Mouse (Mus musculus): ENCODE results near the gene Gipc1. TPM values are rescaled to one million over a fixed set of nuclear protein-coding genes. Genes with fewer than 3 reads are reported as not detected.

Gipc1 gene
- total and polyA plus RNA-seq, 2 experiments, result 12.6 to 14.5 TPM

DNA sequence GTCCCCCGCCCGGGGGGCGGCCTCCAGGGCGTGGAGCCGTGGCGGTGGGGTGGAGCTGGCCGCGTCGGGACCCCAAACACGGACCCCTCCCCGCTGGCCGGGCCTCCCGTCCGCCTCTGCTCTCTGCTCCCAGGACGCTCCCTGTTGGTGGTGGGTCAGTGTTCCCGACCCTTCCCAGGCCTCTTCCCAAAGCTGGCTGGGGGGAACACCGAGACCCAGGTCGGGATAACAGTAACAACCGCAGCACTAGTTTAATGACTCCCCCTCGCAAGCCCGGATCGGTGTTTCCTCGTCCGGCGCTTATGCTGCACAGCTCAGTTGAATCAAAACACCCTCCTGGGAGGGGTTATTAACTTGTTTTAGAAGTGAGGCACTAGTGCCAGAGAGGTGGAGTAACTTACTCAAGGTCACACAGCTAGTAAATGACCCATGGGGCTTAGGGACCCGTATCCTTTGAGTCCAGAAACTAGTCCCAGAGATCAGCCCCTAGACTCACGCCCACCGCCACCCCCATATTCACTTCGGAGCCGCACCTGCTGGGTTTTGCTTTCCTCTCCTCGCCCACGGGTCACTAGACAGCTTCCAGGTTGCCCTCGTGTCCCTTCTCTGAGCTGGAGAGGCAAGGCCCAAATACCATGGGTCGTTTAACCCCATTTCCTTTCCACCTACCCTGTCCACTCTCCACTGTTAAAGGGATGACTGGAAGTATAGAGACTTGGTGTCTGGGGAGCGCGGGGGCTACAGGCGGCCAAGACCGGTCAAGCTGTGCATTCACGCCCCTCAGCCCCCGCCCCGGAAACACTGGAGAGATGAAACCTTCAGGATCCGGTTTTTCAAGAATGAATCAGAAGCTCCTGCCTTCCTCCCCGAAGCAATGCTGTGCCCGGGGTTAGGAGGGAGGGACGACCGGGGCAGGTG lies 526 bp downstream of the Gipc1 start:
- no peaks in the 10 kb centered on the region for H3K27me3 ChIP-seq (ENCODE audit: control insufficient read depth, insufficient read depth, low read length)
- H3K79me2 ChIP-seq (ENCODE audit: control insufficient read depth, insufficient read depth, low read length), result no peaks in the 10 kb centered on the region
- H3K36me3 ChIP-seq (ENCODE audit: control insufficient read depth, insufficient read depth, low read length), result no peaks in the 10 kb centered on the region
- H3K9ac ChIP-seq (ENCODE audit: low read depth, low read length), result peak overlapping the region; percentile 84
- 0 out of 2 replicates have a peak overlapping the region, but pooled peaks have one; percentile 13 for H3K27ac ChIP-seq (replicated peaks; ENCODE audit: insufficient read depth, low read depth, low read length)
- peak overlapping the region; percentile 77 for H3K4me3 ChIP-seq (ENCODE audit: insufficient read depth, low read depth, low read length)
- H3K4me1 ChIP-seq (ENCODE audit: control insufficient read depth, insufficient read depth, low read length), result peaks cover 5% of the 10 kb centered on the region
- peak; percentile 31 for DNase-seq (ENCODE audit: extremely low read depth, low read depth, low spot score)
- 3% methylated on average over 46 of the region's 46 CpGs for WGBS
- TF ChIP-seq POLR2A (IDR thresholded peaks at IDR 0.05; ENCODE audit: extremely low read depth, insufficient read depth, low read length) (0 out of 2 replicates have a peak, but pooled peaks have one; percentile 59), CTCF (IDR thresholded peaks at IDR 0.05; ENCODE audit: low read depth, low read length) (no peak)

- Histone ChIP-seq H3K36me3 (ENCODE audit: control insufficient read depth, insufficient read depth, low read length) (no peaks in the 10 kb centered on the region), H3K79me2 (ENCODE audit: control insufficient read depth, insufficient read depth, low read length) (no peaks in the 10 kb centered on the region), H3K9ac (ENCODE audit: low read depth, low read length) (peak overlapping the region; percentile 6; the same call in 1 of the 2 replicates), H3K4me3 (ENCODE audit: insufficient read depth, low read depth, low read length) (peak overlapping the region; percentile 77; the same call in 1 of the 2 replicates), H3K27me3 (ENCODE audit: control insufficient read depth, insufficient read depth, low read length) (no peaks in the 10 kb centered on the region), H3K27ac (replicated peaks; ENCODE audit: insufficient read depth, low read depth, low read length) (no peak overlapping the region), H3K4me1 (ENCODE audit: control insufficient read depth, insufficient read depth, low read length) (peaks cover 5% of the 10 kb centered on the region)
- WGBS, result 62% methylated on average over 10 of the region's 10 CpGs
- TF ChIP-seq CTCF (IDR thresholded peaks at IDR 0.05; ENCODE audit: low read depth, low read length), result no peak
- no peak for TF ChIP-seq POLR2A (IDR thresholded peaks at IDR 0.05; ENCODE audit: extremely low read depth, insufficient read depth, low read length)
- DNase-seq (ENCODE audit: extremely low read depth, low read depth, low spot score), result no peak
Measured at GRCm38 (mm10) chr8:83653662-83654017, 1.2 kb downstream of the Gipc1 start.

GRCm38 (mm10) chr8:83654725-83655124 lies 2.2 kb downstream of the Gipc1 start:
- TF ChIP-seq CTCF (IDR thresholded peaks at IDR 0.05; ENCODE audit: low read depth, low read length) (no peak), POLR2A (IDR thresholded peaks at IDR 0.05; ENCODE audit: extremely low read depth, insufficient read depth, low read length) (no peak)
- 88% methylated on average over 6 of the region's 6 CpGs for WGBS
- H3K79me2 ChIP-seq (ENCODE audit: control insufficient read depth, insufficient read depth, low read length), result no peaks in the 10 kb centered on the region
- no peak for DNase-seq (ENCODE audit: extremely low read depth, low read depth, low spot score)
- H3K4me1 ChIP-seq (ENCODE audit: control insufficient read depth, insufficient read depth, low read length), result peaks cover 5% of the 10 kb centered on the region
- H3K27me3 ChIP-seq (ENCODE audit: control insufficient read depth, insufficient read depth, low read length), result no peaks in the 10 kb centered on the region
- no peak overlapping the region for H3K27ac ChIP-seq (replicated peaks; ENCODE audit: insufficient read depth, low read depth, low read length)
- H3K9ac ChIP-seq (ENCODE audit: low read depth, low read length), result no peak overlapping the region
- H3K4me3 ChIP-seq (ENCODE audit: insufficient read depth, low read depth, low read length), result no peak overlapping the region
- no peaks in the 10 kb centered on the region for H3K36me3 ChIP-seq (ENCODE audit: control insufficient read depth, insufficient read depth, low read length)

DNA sequence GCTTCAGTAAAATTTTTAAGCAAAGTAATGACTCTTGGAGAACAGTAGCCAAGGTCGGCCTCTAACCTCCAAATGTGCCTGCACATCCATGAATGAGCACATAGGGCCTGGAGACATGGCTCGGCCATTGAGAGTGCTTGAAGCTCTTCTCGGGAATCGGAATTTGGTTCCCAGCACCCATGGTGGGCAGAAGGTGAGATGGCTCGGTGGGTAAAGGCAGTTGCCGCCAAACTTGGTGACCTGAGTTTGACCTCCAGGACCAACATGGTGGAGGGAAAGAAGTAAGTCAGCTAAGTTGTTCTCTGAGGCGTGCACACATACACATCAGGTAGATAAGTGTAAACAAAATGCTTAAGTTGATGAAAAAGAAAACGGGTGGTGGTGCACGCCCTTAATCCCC lies 3.6 kb downstream of the Gipc1 start:
- no peaks in the 10 kb centered on the region for H3K27me3 ChIP-seq (ENCODE audit: control insufficient read depth, insufficient read depth, low read length)
- no peak overlapping the region for H3K4me3 ChIP-seq (ENCODE audit: insufficient read depth, low read depth, low read length)
- no peaks in the 10 kb centered on the region for H3K79me2 ChIP-seq (ENCODE audit: control insufficient read depth, insufficient read depth, low read length)
- no peak overlapping the region for H3K27ac ChIP-seq (replicated peaks; ENCODE audit: insufficient read depth, low read depth, low read length)
- no peaks in the 10 kb centered on the region for H3K36me3 ChIP-seq (ENCODE audit: control insufficient read depth, insufficient read depth, low read length)
- TF ChIP-seq POLR2A (IDR thresholded peaks at IDR 0.05; ENCODE audit: extremely low read depth, insufficient read depth, low read length), result no peak
- TF ChIP-seq CTCF (IDR thresholded peaks at IDR 0.05; ENCODE audit: low read depth, low read length), result no peak
- H3K9ac ChIP-seq (ENCODE audit: low read depth, low read length), result no peak overlapping the region
- WGBS, result 91% methylated on average over 9 of the region's 9 CpGs
- H3K4me1 ChIP-seq (ENCODE audit: control insufficient read depth, insufficient read depth, low read length), result peaks cover 5% of the 10 kb centered on the region
- DNase-seq (ENCODE audit: extremely low read depth, low read depth, low spot score), result no peak

GRCm38 (mm10) chr8:83656484-83657246 lies 4.2 kb downstream of the Gipc1 start:
- H3K36me3 ChIP-seq (ENCODE audit: control insufficient read depth, insufficient read depth, low read length), result no peaks in the 10 kb centered on the region
- H3K4me3 ChIP-seq (ENCODE audit: insufficient read depth, low read depth, low read length), result no peak overlapping the region
- DNase-seq (ENCODE audit: extremely low read depth, low read depth, low spot score), result peak; percentile 29
- H3K27me3 ChIP-seq (ENCODE audit: control insufficient read depth, insufficient read depth, low read length), result no peaks in the 10 kb centered on the region
- 70% methylated on average over 13 of the region's 13 CpGs for WGBS
- no peaks in the 10 kb centered on the region for H3K79me2 ChIP-seq (ENCODE audit: control insufficient read depth, insufficient read depth, low read length)
- peak overlapping the region; percentile 58 for H3K27ac ChIP-seq (replicated peaks; ENCODE audit: insufficient read depth, low read depth, low read length)
- no peak overlapping the region for H3K9ac ChIP-seq (ENCODE audit: low read depth, low read length)
- H3K4me1 ChIP-seq (ENCODE audit: control insufficient read depth, insufficient read depth, low read length), result peaks cover 5% of the 10 kb centered on the region
- TF ChIP-seq POLR2A (IDR thresholded peaks at IDR 0.05; ENCODE audit: extremely low read depth, insufficient read depth, low read length) (no peak), CTCF (IDR thresholded peaks at IDR 0.05; ENCODE audit: low read depth, low read length) (peak; percentile 36; the same call in 1 of the 2 replicates)

All from liver, adult 2 months (tissue).